Mouse (Mus musculus) T-helper 17 cell (primary cell): ENCODE measurements at regions not wholly inside any gene's neighbourhood (a gene's known extent, or its start where the extent isn't known, plus 50 kb on each side); places are given as distances from the start of the nearest gene placed in this dataset.

Experiments
- in situ Hi-C, 2 experiments: fragments of 300-600 bp; cut with MboI, MseI; formaldehyde crosslinking; loops; 1 replicate in 1 of 2; 2 replicates in 1 of 2; pipeline ENCODE4 v1.15.1; 2025; ENCODE audit warnings: high pct_unique_total_duplicates in 2 of 2

- in situ Hi-C loops, result no loop called here
Observed at GRCm38 (mm10) chr5:100246709-100247108, 87.1 kb upstream of the Tmem150c start.

DNA sequence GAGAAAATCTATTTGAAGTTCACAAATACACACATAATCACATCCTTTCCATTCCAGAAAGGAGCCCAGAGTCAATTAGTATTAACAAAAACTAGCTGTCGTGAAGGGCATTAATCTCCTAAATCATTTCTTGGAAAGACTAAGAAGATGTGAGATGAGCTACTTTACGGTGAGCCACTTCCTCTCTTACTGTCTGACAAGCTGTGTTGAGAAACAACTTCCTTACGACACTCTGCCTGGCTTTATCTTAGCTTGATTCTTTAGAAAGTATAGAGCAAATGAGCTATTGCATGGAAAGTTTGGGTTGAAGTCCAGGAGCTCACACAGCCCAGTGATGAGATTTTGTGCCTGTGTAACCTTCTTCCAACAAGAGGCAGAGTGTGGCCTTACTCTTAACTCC, 85.2 kb upstream of the Tmem150c start:
- in situ Hi-C loops, result loop anchor here in 1 of 2 experiments (5.0 kb wide), 1 partner anchor 318 kb away; no protein-coding TSS in a partner anchor

DNA sequence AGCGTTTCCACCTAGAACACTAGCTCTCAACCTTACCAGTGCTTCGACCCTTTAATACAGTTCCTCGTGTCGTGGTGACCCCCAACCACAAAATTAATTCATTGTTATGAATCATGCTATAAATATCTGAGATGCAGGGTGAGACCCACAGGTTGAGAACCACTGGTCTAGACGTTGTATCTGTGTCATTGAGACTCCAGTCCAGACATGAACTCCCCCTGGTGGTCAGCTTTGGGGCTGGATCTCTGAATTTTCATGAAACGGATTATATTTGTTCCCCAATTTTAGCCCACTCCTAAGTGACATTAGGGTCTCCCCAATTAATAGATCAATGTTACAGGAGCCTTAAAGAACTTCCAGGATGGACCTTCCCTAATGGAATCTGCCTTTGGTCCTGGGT, 81.3 kb upstream of the Tmem150c start:
- in situ Hi-C loops, result loop anchor here in 1 of 2 experiments (5.0 kb wide), 1 partner anchor 314 kb away; no protein-coding TSS in a partner anchor

- in situ Hi-C loops, result loop anchor here (5.0 kb wide), 3 partner anchors 162 to 312 kb away; no protein-coding TSS in a partner anchor
Observed at GRCm38 (mm10) chr5:100239632-100240031, 80.0 kb upstream of the Tmem150c start.

- in situ Hi-C loops, result loop anchor here (5.0 kb wide), 2 partner anchors 161 to 166 kb away; no protein-coding TSS in a partner anchor
Observed at GRCm38 (mm10) chr5:100238287-100239036, 78.9 kb upstream of the Tmem150c start.

- in situ Hi-C loops, result loop anchor here (5.0 kb wide), 2 partner anchors 160 to 165 kb away; no protein-coding TSS in a partner anchor
Observed at GRCm38 (mm10) chr5:100237674-100238278, 78.2 kb upstream of the Tmem150c start.

DNA sequence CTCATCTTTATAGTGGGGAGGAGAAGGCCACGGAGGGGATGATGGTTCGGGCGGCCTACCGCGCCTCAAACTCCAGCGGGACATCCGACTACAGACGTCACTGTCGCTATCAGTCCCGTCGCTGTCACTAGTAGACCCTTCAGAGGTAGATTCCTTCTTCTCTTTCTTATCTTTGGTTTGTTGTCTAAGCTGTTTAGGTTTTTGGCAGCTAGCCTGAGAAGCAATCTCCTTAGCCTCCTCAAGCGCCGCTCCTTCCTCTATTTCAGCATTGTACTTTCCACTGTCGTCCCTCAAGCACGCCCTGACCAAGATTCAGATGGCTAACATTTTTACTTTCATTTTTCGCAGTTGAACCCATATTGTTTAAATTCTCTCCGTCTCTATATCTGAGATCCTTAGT, 76.7 kb upstream of the Tmem150c start:
- in situ Hi-C loops, result loop anchor here (5.0 kb wide), 2 partner anchors 159 to 164 kb away; no protein-coding TSS in a partner anchor

- in situ Hi-C loops, result no loop called here
Observed at GRCm38 (mm10) chr5:100232076-100232475, 72.5 kb upstream of the Tmem150c start.

DNA sequence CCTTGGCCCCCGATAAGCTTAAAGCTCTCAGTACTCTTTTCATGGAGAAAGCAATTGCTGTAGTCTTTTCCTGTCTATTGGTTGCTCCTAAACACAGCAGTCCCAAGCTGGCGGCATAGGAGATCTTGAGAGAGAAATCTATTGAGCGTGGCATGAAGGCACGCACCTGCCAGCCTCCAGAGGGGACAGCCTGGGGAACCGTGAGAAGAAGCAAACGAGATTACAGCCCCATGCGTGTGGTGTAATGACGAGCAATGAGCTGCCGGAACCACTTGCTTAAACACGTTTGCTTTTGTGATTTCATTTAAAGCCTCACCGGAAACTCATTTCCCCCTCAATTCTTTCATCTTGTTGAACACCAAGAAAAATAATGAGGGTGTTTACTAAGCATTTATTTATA, 72.0 kb upstream of the Tmem150c start:
- in situ Hi-C loops, result no loop called here

- in situ Hi-C loops, result no loop called here
Observed at GRCm38 (mm10) chr5:100230038-100230437, 70.4 kb upstream of the Tmem150c start.

GRCm38 (mm10) chr5:100227888-100228287, 68.3 kb upstream of the Tmem150c start:
- in situ Hi-C loops, result loop anchor here in 1 of 2 experiments (10.0 kb wide), 1 partner anchor 303 kb away; no protein-coding TSS in a partner anchor

GRCm38 (mm10) chr5:100226571-100227235, 67.1 kb upstream of the Tmem150c start:
- in situ Hi-C loops, result loop anchor here in 1 of 2 experiments (10.0 kb wide), 1 partner anchor 302 kb away; no protein-coding TSS in a partner anchor

DNA sequence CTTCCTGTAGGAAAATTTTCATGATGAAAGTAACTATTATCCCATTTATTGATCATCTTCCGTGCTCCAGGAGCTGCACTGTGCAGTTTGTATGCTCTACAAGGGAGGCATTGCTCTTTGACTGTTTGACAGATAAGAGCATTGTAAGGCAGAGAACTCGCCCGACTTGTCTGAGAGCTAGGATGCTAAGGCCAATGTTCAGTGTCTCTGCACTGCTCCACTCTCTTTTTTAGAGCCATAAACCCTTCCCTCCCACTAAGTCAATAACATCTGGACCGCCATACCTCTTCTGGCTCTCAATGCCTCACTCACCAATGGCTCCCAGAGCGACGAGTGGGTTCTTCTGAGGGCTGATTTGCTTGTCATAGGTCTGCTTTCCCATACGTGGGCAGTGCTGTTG, 65.9 kb upstream of the Tmem150c start:
- in situ Hi-C loops, result loop anchor here in 1 of 2 experiments (10.0 kb wide), 1 partner anchor 301 kb away; no protein-coding TSS in a partner anchor

GRCm38 (mm10) chr5:100224773-100225363, 65.3 kb upstream of the Tmem150c start:
- in situ Hi-C loops, result loop anchor here in 1 of 2 experiments (10.0 kb wide), 1 partner anchor 300 kb away; no protein-coding TSS in a partner anchor

GRCm38 (mm10) chr5:100221005-100221583, 61.5 kb upstream of the Tmem150c start:
- in situ Hi-C loops, result loop anchor here in 1 of 2 experiments (10.0 kb wide), 1 partner anchor 296 kb away; no protein-coding TSS in a partner anchor

GRCm38 (mm10) chr5:100220320-100220719, 60.7 kb upstream of the Tmem150c start:
- in situ Hi-C loops, result loop anchor here in 1 of 2 experiments (10.0 kb wide), 1 partner anchor 296 kb away; no protein-coding TSS in a partner anchor

GRCm38 (mm10) chr5:100218256-100218851, 58.7 kb upstream of the Tmem150c start:
- in situ Hi-C loops, result no loop called here

GRCm38 (mm10) chr5:100217178-100218035, 57.8 kb upstream of the Tmem150c start:
- in situ Hi-C loops, result no loop called here

- in situ Hi-C loops, result no loop called here
Observed at GRCm38 (mm10) chr5:100213901-100214300, 54.3 kb upstream of the Tmem150c start.
